Mouse (Mus musculus) heart, adult 18-20 months (tissue): ENCODE results near the gene Phf6. TPM values are rescaled to one million over a fixed set of nuclear protein-coding genes. Genes with fewer than 3 reads are reported as not detected.
"Not testable (repeated sequence)": the region's sequence is repeated elsewhere in the genome, so short reads cannot be mapped to it uniquely, and the experiment has no call there.

ENCODE experiments used
- DNase-seq, 2 experiments: peaks; one replicate each; pipeline ENCODE4 v3.0.0; 2021 to 2022; ENCODE audit warnings: mixed read lengths in 1 of 2
- total RNA-seq, 2 experiments: library from RNA; stranded (reverse); gene quantifications; 2 replicates each; pipeline ENCODE4 v1.2.3; 2021

The Phf6 gene
- total RNA-seq, 2 experiments from 2014 or later: 5.3 to 5.6 TPM

- DNase-seq: no peak
Measured at GRCm38 (mm10) chrX:52978576-52978975, 66.5 kb downstream of the Phf6 start.

GRCm38 (mm10) chrX:52981378-52981777 is 69.3 kb downstream of the Phf6 start:
- no peak for DNase-seq

GRCm38 (mm10) chrX:52987905-52988783 is 76.1 kb downstream of the Phf6 start, which contains the start of gene Hprt:
Gene Hprt (plus strand): TSS chrX:52988137.
- DNase-seq: peak; percentile 84 to 93

- not testable (repeated sequence) for DNase-seq
Measured at GRCm38 (mm10) chrX:52994726-52995125, 82.7 kb downstream of the Phf6 start.

- DNase-seq: not testable (repeated sequence)
Measured at GRCm38 (mm10) chrX:53004887-53005286, 92.8 kb downstream of the Phf6 start.

GRCm38 (mm10) chrX:53006062-53006461 is 94.0 kb downstream of the Phf6 start:
- DNase-seq: peak; percentile 12 to 75

Other genes starting within 250 kb of the Phf6 start
- under 1 TPM; 0.27 to 0.36 TPM for gene Ccdc160, start 121.1 kb upstream of the Phf6 start, total RNA-seq
- gene Hprt, start 75.9 kb downstream of the Phf6 start, total RNA-seq: 10 to 100 TPM; 50.8 to 69.5 TPM